Mouse (Mus musculus): ENCODE measurements around the gene Fank1.

- TF ChIP-seq CTCF (conservative IDR thresholded peaks at IDR 0.05 in 1 of 2, IDR thresholded peaks at IDR 0.05 in 1 of 2; ENCODE audit: low read depth in 2 of 2, low read length in 2 of 2) (no peak), USF1 (IDR thresholded peaks at IDR 0.05; ENCODE audit: low read depth, low read length) (no peak), USF2 (conservative IDR thresholded peaks at IDR 0.05; ENCODE audit: low read depth, low read length) (no peak), EP300 (IDR thresholded peaks at IDR 0.05; ENCODE audit: low read length) (no peak), ETS1 (conservative IDR thresholded peaks at IDR 0.05; ENCODE audit: low read depth, low read length) (peak; percentile 42; the same call in 1 of the 2 replicates), RCOR1 (conservative IDR thresholded peaks at IDR 0.05; ENCODE audit: low read depth, low read length) (no peak), PAX5 (IDR thresholded peaks at IDR 0.05; ENCODE audit: low read length) (no peak)
These were observed 16.8 kb downstream of the Fank1 start for GRCm38 (mm10) chr7:133793248-133794131.

Data from CH12.LX (cell line).